Mouse (Mus musculus) cerebellum, postnatal 36 days (tissue): ENCODE data around the gene Tlr8.
A peak's percentile ranks its signal among the peaks of the same experiment; 100 is the strongest.
"Not testable (repeated sequence)": the region's sequence is repeated elsewhere in the genome, so short reads cannot be mapped to it uniquely, and the experiment has no call there.

Experiments used
- DNase-seq, 2 experiments: peaks; one replicate each; pipeline ENCODE4 v3.0.0; 2021 to 2022; ENCODE audit warnings: mixed read lengths in 2 of 2

Gene Tlr8

DNA sequence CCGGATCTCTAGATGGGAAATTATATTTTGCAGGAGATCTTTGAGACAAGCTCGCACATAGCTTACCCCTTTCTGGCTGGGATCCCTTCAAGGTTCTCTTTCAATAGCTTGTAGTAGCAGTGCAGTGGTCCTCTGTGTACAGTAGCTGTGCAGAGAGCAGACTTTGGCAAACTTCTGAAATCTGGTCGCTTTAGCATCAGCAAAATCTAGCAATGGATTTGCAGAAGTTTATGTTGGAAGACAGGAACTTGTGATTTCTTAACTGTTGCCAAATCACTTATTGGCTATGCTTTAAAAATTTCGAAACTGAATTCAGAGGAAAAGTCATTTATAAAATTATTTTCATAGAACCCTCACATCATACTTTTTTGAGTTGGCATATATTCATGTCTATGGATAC is at the start of gene Tlr8:
Gene Tlr8, minus strand, starts transcription at position 244 of the 400 bp plus-strand sequence.
- no peak for DNase-seq

GRCm38 (mm10) chrX:167302061-167302460 is 37.9 kb upstream of the Tlr8 start:
- DNase-seq, result not testable (repeated sequence)

DNA sequence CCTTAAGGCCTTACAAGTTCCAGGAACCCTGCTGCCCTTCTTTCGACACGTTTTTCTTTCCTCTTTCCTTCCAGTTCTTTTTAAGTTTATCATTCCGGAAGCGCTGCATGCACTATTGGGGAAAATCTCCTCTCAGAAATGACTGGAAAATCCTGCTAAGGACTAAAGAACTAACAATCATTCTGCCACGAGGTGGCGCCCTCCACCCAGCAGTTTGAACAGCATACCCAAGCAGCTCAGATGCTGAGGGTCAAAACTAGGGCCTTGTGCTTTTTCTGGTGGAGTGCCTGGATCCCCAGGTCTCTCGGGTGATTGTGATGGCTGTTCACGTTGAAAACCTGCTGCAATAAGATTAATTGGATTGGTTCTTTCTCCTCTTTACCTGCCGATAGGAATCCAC is 12.8 kb upstream of the Tlr8 start:
- DNase-seq, result peak; percentile 42 to 44

DNA sequence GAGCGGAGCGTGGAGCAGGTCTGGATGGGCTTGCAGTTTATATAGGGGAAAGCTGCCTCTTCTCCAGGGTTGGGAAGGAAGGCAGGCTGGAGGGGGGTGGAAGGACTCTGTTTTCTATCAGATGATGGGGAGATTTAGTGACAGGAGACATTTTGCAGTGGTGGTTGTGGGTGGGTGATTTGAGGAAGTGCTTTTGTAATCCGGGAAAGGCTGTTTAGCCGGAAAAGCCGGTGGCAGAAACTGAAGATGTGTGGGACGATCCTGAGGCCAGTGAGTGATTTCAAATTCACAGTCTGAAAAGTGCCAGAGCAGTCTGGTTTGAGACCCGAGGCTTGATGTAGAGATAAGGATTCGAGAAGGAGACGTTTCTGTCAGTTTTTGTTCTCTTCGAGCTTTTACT is 12.4 kb upstream of the Tlr8 start:
- no peak for DNase-seq

DNA sequence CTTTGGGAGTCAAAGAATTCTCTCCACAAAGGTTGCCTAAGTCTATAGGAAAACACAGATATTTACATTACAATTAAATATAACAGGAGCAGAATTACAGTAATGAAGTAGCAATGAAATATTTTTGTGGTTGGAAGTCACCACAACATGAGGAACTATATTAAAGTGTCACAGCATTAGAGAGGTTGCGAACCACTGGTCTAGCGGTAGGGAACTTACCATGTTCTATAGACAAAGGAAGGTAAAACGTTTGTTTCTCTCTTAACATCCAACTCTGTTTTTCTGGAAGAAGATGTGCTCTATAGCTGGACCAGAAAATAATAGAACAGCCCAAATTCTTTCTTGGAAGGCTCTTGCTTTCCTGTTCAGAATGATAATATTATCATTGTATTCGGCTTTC is 599 bp downstream of the Tlr8 start:
- DNase-seq, result no peak

DNA sequence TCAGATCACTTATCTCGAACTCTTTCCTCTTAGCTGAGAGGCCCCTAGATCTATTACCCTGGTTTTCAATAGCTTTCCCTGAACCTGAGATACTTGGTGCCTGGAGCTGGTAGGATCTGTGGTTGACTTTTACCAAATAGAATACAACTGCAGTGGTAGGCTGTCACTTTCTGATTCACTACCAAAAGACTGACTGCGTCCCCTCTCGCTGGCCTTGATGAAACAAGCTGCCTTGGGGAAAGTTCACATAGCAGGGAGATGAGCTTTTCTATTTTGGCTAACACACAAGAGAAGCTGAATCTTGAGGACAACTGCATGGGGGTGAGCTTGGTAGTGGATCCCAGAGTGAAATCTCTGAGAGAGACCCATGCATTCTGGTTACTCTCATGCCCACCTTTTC is 22.4 kb downstream of the Tlr8 start:
- DNase-seq, result no peak

- DNase-seq, result no peak
These were observed 24.7 kb downstream of the Tlr8 start for GRCm38 (mm10) chrX:167239293-167239921.

GRCm38 (mm10) chrX:167233104-167233687 is 30.9 kb downstream of the Tlr8 start:
- DNase-seq, result peak; percentile 64 to 76

DNA sequence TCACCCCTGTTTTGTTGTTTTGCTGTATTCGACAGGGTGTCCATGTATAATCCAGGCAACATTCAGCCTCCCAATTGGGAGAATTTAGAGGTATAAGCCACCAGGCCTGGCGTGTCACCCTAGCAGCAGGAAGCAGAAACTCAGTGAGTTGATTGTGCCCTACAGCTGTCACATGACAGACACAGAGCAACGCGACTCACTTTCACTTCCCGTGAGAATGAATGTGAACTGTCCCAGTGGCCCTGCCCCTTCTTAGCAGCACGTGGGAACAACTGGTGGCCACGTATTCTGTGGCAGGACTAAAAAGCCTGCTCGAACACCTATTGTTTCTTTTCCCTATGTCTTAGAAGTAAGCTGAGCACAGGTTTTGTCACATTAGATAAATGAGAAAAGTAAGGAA is 33.0 kb downstream of the Tlr8 start:
- no peak for DNase-seq

DNA sequence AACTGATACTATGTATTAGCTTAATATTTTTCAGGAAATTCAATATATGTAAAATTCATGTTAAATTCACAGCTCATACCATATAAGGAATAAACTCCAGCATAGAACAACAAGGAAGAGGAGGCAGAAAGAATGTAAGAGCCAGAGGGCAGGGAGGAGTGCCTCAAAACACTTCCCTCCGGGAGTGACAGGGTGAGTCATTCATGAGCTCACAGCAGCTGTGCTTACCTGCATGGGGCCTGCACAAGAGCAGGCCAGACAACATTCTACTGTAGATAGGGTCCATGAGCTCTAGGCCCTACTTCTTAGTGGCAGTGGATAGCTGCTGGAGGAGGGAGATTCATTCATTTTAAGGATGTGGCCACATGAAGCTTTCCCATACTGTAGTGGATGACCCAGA is 34.3 kb downstream of the Tlr8 start:
- DNase-seq, result no peak

GRCm38 (mm10) chrX:167229206-167229605 is 34.9 kb downstream of the Tlr8 start:
- DNase-seq, result peak; percentile 44 to 45

GRCm38 (mm10) chrX:167227756-167228155 is 36.4 kb downstream of the Tlr8 start:
- DNase-seq, result no peak

DNA sequence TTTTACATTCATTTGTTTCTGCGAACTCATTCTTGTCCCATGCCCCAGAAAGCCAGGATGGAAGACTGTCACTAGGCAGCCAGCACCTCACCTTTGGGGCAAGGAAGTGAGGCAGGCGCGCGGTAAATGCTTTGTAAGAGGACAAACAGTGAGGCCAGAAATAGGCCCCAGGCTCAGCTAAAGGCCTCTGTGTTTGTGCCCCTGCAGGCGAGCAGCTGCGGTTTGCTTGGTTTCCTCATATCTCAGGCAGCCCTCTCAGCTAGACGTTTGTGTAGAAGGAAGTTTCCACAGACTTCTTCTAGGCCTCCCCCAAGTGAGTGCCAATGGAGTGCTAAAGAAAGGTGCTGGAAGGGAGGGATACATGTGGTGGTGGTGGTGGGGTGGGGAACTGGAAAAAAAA is 37.0 kb downstream of the Tlr8 start:
- no peak for DNase-seq

GRCm38 (mm10) chrX:167226570-167226969 is 37.6 kb downstream of the Tlr8 start:
- no peak for DNase-seq

DNA sequence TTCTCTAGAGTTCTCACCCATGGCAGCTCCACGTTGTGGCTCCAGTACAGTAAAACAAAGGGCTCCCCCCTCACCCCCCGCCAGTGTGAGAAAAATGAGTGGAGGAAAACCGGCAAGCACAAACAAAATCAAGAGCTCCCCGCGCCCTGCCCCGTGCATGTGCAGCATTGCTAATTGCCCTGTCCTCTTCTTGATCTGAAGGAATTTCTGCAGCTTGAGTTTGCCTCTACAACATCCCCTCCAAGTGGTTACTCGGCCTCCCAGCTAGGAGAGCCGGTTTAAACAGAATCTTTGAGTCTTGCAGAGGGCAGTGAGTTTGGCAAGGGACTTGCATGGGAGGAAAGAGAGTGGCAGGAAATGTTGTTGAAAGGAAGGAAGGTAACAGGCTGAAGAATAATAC is 51.4 kb downstream of the Tlr8 start:
- no peak for DNase-seq

DNA sequence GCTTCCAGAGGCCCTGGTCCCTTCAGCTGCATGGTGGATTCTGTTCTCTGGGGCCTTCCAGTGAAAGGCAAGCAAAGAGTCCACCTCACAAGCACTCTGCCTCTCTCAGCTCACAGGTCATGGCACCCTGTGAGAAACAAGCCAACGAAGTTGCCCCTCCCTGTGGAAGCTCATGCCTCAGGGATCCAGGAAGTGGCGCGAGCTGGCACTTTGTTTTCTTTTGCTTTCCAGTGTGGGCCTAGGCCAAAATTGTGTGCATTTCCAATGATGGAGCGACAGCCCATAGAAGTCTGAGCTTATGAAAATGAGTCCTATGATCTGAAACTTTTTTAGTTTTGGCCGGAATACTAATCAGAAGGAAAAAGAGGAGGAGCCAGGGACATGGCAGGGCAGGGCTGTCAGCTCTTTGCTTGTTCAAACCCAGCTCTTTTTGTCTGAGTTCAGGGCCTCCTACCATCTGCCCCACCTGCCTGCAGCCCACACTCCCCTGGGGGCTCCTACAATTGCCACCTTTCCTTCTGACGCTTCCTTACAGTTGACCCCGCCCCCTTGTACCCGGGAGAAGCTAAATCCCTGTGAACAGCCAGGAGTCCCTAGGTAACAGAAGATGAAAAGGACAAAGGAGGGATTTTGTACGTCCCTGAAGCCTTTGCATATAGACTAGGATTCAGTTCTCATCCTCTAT is 52.1 kb downstream of the Tlr8 start:
- DNase-seq, result no peak

GRCm38 (mm10) chrX:167210319-167210728 is 53.8 kb downstream of the Tlr8 start:
- no peak for DNase-seq

DNA sequence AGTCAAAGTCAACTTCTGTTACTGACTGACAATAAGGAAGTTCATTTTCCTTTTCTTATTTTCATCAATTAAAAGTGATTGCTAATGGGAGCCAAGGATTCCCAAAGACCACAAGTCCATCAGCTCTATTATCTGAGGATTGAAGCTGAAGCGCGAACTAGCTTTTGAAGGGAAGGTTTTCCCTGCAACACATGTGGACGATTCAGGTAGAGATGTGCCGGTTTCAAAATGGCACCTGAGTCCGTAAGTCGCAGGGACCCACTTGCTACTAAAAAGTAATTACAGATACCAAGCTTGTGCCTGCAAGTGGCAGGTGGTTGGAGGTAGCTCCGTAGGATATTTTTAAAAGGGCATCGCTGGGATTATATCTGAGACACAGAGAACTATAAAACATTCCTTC is 54.3 kb downstream of the Tlr8 start:
- no peak for DNase-seq

GRCm38 (mm10) chrX:167208978-167209754 is 55.0 kb downstream of the Tlr8 start, which contains the start of gene Tmsb4x:
Tmsb4x (minus strand) TSS chrX:167209315.
- DNase-seq, result peak; percentile 75 to 76

DNA sequence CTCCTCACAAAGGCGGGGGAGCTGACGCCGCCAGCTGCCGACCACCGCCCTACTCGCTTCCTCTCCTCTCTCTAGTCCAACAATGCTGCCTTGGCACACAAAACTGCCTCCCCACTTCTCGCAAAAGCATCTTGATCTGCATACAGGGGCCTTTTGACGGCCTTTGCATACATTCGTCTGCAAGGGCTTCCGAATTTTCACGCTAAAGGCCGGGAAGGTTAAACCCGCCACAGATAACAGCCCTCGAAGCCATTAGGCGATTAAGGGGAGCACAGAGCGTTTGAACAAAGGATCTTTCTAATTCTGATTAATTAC is 55.7 kb downstream of the Tlr8 start:
- peak in 1 of 2 experiments; percentile 33 for DNase-seq

- peak in 1 of 2 experiments; percentile 22 for DNase-seq
These were observed 56.2 kb downstream of the Tlr8 start for GRCm38 (mm10) chrX:167207741-167208505.

GRCm38 (mm10) chrX:167205813-167206520 is 58.2 kb downstream of the Tlr8 start:
- DNase-seq, result no peak
